Mouse (Mus musculus): ENCODE measurements around the gene 1520401A03Rik.

DNA sequence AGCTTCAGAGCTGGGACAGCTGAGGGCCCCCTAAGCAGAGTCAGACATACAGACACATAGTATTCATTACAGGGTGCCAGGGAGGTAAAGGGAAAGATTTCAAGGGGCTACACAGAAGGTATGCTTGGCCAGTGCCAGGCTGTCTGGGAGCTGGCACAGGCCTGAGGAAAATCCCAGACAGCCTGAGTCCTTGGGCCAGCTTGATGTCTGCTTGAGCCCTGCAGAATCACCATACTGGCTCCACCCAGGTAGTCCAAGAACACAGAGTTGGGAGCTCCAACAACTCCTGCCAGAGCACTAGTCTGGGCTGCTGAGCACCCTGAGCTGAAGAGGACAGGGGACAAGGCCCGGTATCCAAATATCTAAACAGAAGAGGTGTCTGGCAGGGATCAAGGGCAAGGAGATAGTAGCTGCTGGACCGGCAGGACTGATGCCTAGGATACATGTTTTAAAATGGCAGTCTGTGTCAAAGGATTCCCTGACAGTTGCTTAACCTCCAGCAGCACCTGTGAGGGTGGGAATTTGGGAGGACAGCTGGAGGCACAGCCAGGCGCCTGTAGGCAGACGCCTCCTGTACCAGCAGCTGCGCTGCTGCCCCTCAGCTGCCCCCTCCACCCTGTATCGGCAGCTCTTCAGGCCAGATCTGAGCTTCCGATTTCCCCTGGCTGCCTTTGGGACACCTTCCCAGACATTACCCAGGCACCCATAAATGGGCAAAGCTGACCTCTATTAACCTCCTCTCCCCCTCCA, at the start of gene 1520401A03Rik:
- no peak for TF ChIP-seq CTCF (IDR thresholded peaks at IDR 0.05; ENCODE audit: control insufficient read depth, insufficient read depth, insufficient replicate concordance, low read depth, low read length)
- TF ChIP-seq POLR2A (IDR thresholded peaks at IDR 0.05; ENCODE audit: control insufficient read depth, low read depth, low read length): no peak
